Mouse (Mus musculus) spleen, postnatal 36 days (tissue): ENCODE measurements at regions not wholly inside any gene's neighbourhood (a gene's known extent, or its start where the extent isn't known, plus 50 kb on each side); places are given as distances from the start of the nearest gene placed in this dataset.

Experiments
- DNase-seq, 2 experiments: peaks; one replicate each; pipeline ENCODE4 v3.0.0; 2022; ENCODE audit warnings: low spot score in 2 of 2, mixed read lengths in 1 of 2

GRCm38 (mm10) chr7:83251995-83252563 is 332.6 kb upstream of the Tmc3 start:
- DNase-seq = no peak

GRCm38 (mm10) chr7:83253001-83253400 is 331.7 kb upstream of the Tmc3 start:
- no peak for DNase-seq

GRCm38 (mm10) chr7:83253432-83253831 is 331.3 kb upstream of the Tmc3 start:
- DNase-seq = no peak

GRCm38 (mm10) chr7:83254411-83254810 is 330.3 kb upstream of the Tmc3 start:
- DNase-seq = no peak

- DNase-seq = no peak
Observed at GRCm38 (mm10) chr7:83256236-83256784, 328.4 kb upstream of the Tmc3 start.

- DNase-seq = no peak
Observed at GRCm38 (mm10) chr7:83258363-83258916, 326.3 kb upstream of the Tmc3 start.

GRCm38 (mm10) chr7:83261489-83261888 is 323.2 kb upstream of the Tmc3 start:
- DNase-seq = no peak

- DNase-seq = no peak
Observed at GRCm38 (mm10) chr7:83289915-83290773, 294.6 kb upstream of the Tmc3 start.

- DNase-seq = no peak
Observed at GRCm38 (mm10) chr7:83307112-83307511, 277.6 kb upstream of the Tmc3 start.

- DNase-seq = no peak
Observed at GRCm38 (mm10) chr7:83312172-83312571, 272.6 kb upstream of the Tmc3 start.

GRCm38 (mm10) chr7:83329809-83330412 is 254.8 kb upstream of the Tmc3 start:
- DNase-seq = no peak

- DNase-seq = peak; percentile 22 to 38
Observed at GRCm38 (mm10) chr7:83347103-83347754, 237.5 kb upstream of the Tmc3 start.

GRCm38 (mm10) chr7:83369191-83369590 is 215.5 kb upstream of the Tmc3 start:
- DNase-seq = no peak

GRCm38 (mm10) chr7:83369605-83370004 is 215.1 kb upstream of the Tmc3 start:
- no peak for DNase-seq

- DNase-seq = no peak
Observed at GRCm38 (mm10) chr7:83376826-83377225, 207.9 kb upstream of the Tmc3 start.

GRCm38 (mm10) chr7:83381381-83382181 is 203.1 kb upstream of the Tmc3 start:
- no peak for DNase-seq

- DNase-seq = no peak
Observed at GRCm38 (mm10) chr7:83382803-83383363, 201.8 kb upstream of the Tmc3 start.

GRCm38 (mm10) chr7:83391388-83391787 is 193.3 kb upstream of the Tmc3 start:
- DNase-seq = no peak

- no peak for DNase-seq
Observed at GRCm38 (mm10) chr7:83392181-83392580, 192.5 kb upstream of the Tmc3 start.

- DNase-seq = no peak
Observed at GRCm38 (mm10) chr7:83392625-83393024, 192.1 kb upstream of the Tmc3 start.

GRCm38 (mm10) chr7:83394156-83394555 is 190.6 kb upstream of the Tmc3 start:
- DNase-seq = peak in 1 of 2 experiments; percentile 3
